Mouse (Mus musculus): ENCODE results near the gene Gtf3c5. TPM values are rescaled to one million over a fixed set of nuclear protein-coding genes. Genes with fewer than 3 reads are reported as not detected.
A peak's percentile ranks its signal among the peaks of the same experiment; 100 is the strongest.

Gene Gtf3c5
- polyA plus RNA-seq, 1 experiment from 2014 or later: 31.0 TPM

DNA sequence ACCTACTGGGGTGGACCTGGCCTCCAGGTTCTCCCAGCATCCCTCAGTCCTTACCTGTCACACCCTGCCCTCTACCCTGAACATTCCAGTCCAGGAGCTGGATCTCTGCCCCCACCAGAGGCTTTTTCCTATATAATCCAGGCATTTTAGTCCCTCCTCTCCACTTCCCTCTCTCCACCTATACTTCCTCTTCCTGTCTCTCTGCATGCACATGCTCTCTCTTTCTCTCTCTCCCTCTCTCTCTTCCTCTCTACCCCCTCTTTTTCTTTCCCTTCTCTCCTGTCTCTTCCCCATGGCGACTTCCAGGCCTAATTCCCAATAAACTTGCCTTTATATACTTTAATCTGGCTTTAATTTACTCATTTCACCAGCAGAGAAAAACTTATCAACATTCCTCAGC lies 5.0 kb upstream of the Gtf3c5 start:
- Histone ChIP-seq H3K4me1 (ENCODE audit: control insufficient read depth, insufficient read depth, low read length) (peaks cover under 1% of the 10 kb centered on the region; the same call in 1 of the 2 replicates), H3K9ac (replicated peaks; ENCODE audit: low read length) (no peak overlapping the region), H3K36me3 (ENCODE audit: control insufficient read depth, insufficient read depth, low read length) (no peaks in the 10 kb centered on the region), H3K4me2 (ENCODE audit: low read length) (no peak overlapping the region), H3K27ac (replicated peaks; ENCODE audit: low read depth, low read length) (no peak overlapping the region), H3K27me3 (ENCODE audit: control insufficient read depth, insufficient read depth, low read length) (no peaks in the 10 kb centered on the region; the same call in 1 of the 2 replicates), H3K9me3 (ENCODE audit: control insufficient read depth, low read length) (no peaks in the 10 kb centered on the region), H3K4me3 (replicated peaks; ENCODE audit: low read depth, low read length) (no peak overlapping the region)
- ATAC-seq (ENCODE audit: low FRiP score, low TSS enrichment) (no peak), DNase-seq (no peak)
- WGBS: 46% methylated on average over 1 of the region's 1 CpGs

DNA sequence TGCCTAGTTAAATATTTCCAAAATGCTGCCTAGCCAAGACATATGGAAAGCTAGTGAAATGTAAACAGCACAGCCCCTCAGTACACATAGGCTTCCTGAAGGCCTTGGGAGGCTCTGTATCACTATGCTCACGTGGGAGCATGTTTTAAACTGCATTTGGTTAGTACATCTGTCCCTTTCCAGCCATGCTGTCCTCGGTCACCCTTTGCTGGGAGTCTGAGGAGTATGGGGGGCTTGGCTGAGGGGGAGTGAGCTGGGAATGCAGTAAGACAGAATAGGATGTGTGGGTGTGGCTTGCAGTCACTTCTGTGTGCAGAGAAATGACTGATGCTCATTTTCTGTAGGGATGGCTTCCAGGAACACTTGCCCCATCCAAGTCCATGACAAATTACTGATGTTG lies 2.2 kb upstream of the Gtf3c5 start:
- Histone ChIP-seq H3K9ac (replicated peaks; ENCODE audit: low read length) (no peak overlapping the region), H3K27ac (replicated peaks; ENCODE audit: low read depth, low read length) (no peak overlapping the region), H3K36me3 (ENCODE audit: control insufficient read depth, insufficient read depth, low read length) (no peaks in the 10 kb centered on the region; the same call in 1 of the 2 replicates), H3K4me3 (replicated peaks; ENCODE audit: low read depth, low read length) (no peak overlapping the region), H3K27me3 (ENCODE audit: control insufficient read depth, insufficient read depth, low read length) (no peaks in the 10 kb centered on the region; the same call in 1 of the 2 replicates), H3K4me1 (ENCODE audit: control insufficient read depth, insufficient read depth, low read length) (peaks cover 15% of the 10 kb centered on the region; the same call in 1 of the 2 replicates), H3K9me3 (ENCODE audit: control insufficient read depth, low read length) (no peaks in the 10 kb centered on the region), H3K4me2 (ENCODE audit: low read length) (no peak overlapping the region)
- 46% methylated on average over 2 of the region's 2 CpGs for WGBS
- ATAC-seq (ENCODE audit: low FRiP score, low TSS enrichment) (no peak), DNase-seq (no peak)

DNA sequence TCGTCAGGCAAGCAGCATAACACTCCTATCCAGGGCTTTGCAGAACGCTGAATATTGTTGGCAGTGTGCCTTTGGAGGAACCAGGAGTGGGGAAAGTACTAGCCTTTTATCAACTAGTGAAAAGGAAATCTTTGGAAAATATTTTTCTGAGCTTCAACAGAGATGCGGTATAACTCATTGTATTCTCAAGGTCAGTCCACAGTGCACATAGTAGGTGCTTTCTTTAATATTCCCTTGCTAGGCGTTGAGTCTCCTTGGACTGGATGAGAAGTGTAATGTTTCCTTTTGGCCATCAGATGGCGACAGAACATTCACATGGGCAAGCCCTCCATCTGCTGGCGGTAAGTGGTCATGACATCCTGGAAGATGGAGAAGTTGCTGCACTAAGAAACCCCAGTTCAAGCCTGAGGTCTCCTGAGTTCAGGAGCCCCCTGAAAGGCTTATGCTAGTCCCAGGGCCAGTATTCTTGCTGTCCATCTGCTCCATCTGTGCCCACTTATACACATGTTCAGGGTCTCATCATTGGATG lies 1.6 kb upstream of the Gtf3c5 start:
- Histone ChIP-seq H3K4me3 (replicated peaks; ENCODE audit: low read depth, low read length) (no peak overlapping the region), H3K27me3 (ENCODE audit: control insufficient read depth, insufficient read depth, low read length) (no peaks in the 10 kb centered on the region; the same call in 1 of the 2 replicates)
- ATAC-seq (ENCODE audit: low FRiP score, low TSS enrichment): no peak

DNA sequence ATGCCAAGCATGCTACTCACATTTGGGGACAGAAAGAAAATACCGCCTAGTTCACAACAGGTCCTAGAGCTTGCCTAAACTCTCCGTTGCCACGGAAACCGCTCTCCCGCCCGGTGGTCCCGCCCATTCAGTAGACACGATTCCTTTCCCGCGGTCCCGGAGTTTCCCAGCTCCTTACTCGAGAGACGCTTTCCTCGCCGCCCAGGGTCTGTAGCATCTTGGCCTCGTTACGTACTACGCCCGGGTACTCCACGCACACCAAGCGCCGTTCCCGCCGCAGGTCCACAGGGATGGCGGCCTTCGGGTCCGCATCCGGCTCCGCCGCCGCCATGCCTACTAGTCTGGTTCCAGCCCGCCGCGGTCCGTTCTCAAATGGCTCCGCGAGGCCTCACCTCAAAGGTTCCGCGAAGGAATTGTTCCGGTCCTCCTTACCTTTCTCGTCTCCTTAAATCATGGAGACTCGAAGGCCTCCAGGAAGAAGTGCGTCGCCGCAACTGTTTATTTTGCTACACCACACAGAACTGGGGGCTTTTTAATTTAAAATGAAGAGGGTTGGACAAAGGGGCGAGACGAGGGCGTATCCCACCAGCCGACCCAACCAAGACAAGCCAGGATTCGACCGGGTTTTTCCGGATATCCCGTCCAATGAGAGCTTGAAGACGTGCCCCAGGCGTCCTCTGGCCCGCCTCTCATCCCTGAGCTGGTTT lies 751 bp downstream of the Gtf3c5 start:
- H3K9me3 ChIP-seq (ENCODE audit: control insufficient read depth, low read length): no peaks in the 10 kb centered on the region
- DNase-seq: peak; percentile 94
- peaks cover 18% of the 10 kb centered on the region for H3K36me3 ChIP-seq (ENCODE audit: control insufficient read depth, insufficient read depth, low read length)
- ATAC-seq (ENCODE audit: low FRiP score, low TSS enrichment): peak; percentile 93
- peak overlapping the region; percentile 95 for H3K27ac ChIP-seq (replicated peaks; ENCODE audit: low read depth, low read length)
- peak overlapping the region; percentile 72 for H3K4me2 ChIP-seq (ENCODE audit: low read length)
- no peaks in the 10 kb centered on the region for H3K27me3 ChIP-seq (ENCODE audit: control insufficient read depth, insufficient read depth, low read length)
- peak overlapping the region; percentile 63 for H3K4me3 ChIP-seq (replicated peaks; ENCODE audit: low read depth, low read length)
- peaks cover 15% of the 10 kb centered on the region; the same call in 1 of the 2 replicates for H3K4me1 ChIP-seq (ENCODE audit: control insufficient read depth, insufficient read depth, low read length)
- under 1% methylated on average over 56 of the region's 56 CpGs for WGBS
- peak overlapping the region; percentile 67 for H3K9ac ChIP-seq (replicated peaks; ENCODE audit: low read length)

More for the DNA sequence above, 1.6 kb upstream of the Gtf3c5 start:
- H3K36me3 ChIP-seq (ENCODE audit: control insufficient read depth, insufficient read depth, low read length): no peaks in the 10 kb centered on the region; the same call in 1 of the 2 replicates
- no peaks in the 10 kb centered on the region for H3K9me3 ChIP-seq (ENCODE audit: control insufficient read depth, low read length)
- 20% methylated on average over 6 of the region's 6 CpGs for WGBS
- no peak overlapping the region for H3K9ac ChIP-seq (replicated peaks; ENCODE audit: low read length)
- H3K4me2 ChIP-seq (ENCODE audit: low read length): no peak overlapping the region
- H3K4me1 ChIP-seq (ENCODE audit: control insufficient read depth, insufficient read depth, low read length): peaks cover 15% of the 10 kb centered on the region; the same call in 1 of the 2 replicates
- DNase-seq: peak; percentile 93
- no peak overlapping the region for H3K27ac ChIP-seq (replicated peaks; ENCODE audit: low read depth, low read length)

DNA sequence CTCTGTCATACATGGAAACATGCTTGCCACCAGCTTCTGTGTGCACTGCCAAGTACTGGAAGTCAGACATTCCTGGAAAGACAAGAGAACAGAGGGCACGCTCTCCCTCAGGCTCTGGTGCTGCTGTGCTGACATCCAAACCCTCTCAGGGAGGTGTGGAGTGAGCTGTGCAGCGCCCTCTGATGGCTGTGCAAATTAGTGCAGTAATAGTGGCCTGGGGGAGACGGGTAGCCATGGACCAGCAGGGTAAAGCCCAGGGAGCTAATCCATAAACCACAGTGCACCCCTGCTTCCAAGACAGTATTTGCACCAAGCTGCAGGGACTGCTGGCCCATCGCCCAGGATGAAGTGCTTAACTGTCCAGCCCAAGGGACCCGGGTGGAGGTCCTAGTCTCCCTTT lies 5.5 kb downstream of the Gtf3c5 start:
- Histone ChIP-seq H3K9ac (replicated peaks; ENCODE audit: low read length) (no peak overlapping the region), H3K27ac (replicated peaks; ENCODE audit: low read depth, low read length) (no peak overlapping the region), H3K4me2 (ENCODE audit: low read length) (no peak overlapping the region), H3K4me3 (replicated peaks; ENCODE audit: low read depth, low read length) (no peak overlapping the region), H3K36me3 (ENCODE audit: control insufficient read depth, insufficient read depth, low read length) (peaks cover 64% of the 10 kb centered on the region), H3K4me1 (ENCODE audit: control insufficient read depth, insufficient read depth, low read length) (peaks cover 10% of the 10 kb centered on the region; the same call in 1 of the 2 replicates), H3K27me3 (ENCODE audit: control insufficient read depth, insufficient read depth, low read length) (no peaks in the 10 kb centered on the region), H3K9me3 (ENCODE audit: control insufficient read depth, low read length) (no peaks in the 10 kb centered on the region)
- DNase-seq: no peak
- 66% methylated on average over 5 of the region's 5 CpGs for WGBS
- ATAC-seq (ENCODE audit: low FRiP score, low TSS enrichment): no peak

DNA sequence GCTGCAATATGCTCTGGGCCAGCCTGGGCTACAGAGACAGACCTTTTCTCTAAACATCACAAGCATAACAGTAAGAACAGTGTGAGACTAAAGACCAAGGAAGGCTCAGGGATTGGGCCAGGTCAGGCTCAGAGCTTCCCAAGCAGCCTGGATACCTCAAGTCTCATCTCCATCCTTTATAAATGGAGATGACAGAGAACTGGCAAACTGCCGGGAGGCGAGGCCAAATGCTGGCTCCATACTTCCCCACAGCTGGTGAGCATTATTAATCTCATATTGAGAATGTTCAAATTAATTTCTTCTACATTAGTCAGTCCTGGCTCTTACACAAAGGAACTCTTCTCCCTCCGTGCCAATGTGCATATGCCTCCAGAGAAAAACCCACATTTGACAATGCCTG lies 6.7 kb downstream of the Gtf3c5 start:
- Histone ChIP-seq H3K27me3 (ENCODE audit: control insufficient read depth, insufficient read depth, low read length) (no peaks in the 10 kb centered on the region), H3K9me3 (ENCODE audit: control insufficient read depth, low read length) (no peaks in the 10 kb centered on the region), H3K4me1 (ENCODE audit: control insufficient read depth, insufficient read depth, low read length) (peaks cover 8% of the 10 kb centered on the region; the same call in 1 of the 2 replicates), H3K4me3 (replicated peaks; ENCODE audit: low read depth, low read length) (no peak overlapping the region), H3K4me2 (ENCODE audit: low read length) (no peak overlapping the region), H3K9ac (replicated peaks; ENCODE audit: low read length) (no peak overlapping the region), H3K27ac (replicated peaks; ENCODE audit: low read depth, low read length) (no peak overlapping the region), H3K36me3 (ENCODE audit: control insufficient read depth, insufficient read depth, low read length) (peaks cover 76% of the 10 kb centered on the region)
- 92% methylated on average over 3 of the region's 3 CpGs for WGBS
- DNase-seq (no peak), ATAC-seq (ENCODE audit: low FRiP score, low TSS enrichment) (no peak)

DNA sequence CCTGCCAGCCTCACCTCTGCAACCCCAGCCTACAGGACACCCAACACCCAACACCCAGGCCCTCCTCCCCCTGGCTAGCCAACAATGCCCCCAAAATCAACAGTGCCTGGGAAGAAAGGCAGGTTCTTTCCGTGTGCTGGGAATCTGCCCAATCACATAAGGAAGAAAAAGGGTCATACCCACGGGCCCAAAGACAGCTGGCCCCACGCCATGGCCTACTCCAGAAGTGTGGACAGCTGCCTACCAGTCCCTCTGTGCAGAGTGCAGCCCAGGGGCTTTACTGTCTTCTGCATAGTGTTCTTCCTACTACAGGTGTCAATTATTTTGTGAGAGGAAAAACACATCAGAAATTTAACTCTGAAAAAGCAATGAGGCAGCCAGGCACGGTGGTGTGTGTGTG lies 8.2 kb downstream of the Gtf3c5 start:
- Histone ChIP-seq H3K9ac (replicated peaks; ENCODE audit: low read length) (no peak overlapping the region), H3K27me3 (ENCODE audit: control insufficient read depth, insufficient read depth, low read length) (no peaks in the 10 kb centered on the region), H3K4me2 (ENCODE audit: low read length) (no peak overlapping the region), H3K36me3 (ENCODE audit: control insufficient read depth, insufficient read depth, low read length) (peaks cover 90% of the 10 kb centered on the region), H3K4me3 (replicated peaks; ENCODE audit: low read depth, low read length) (no peak overlapping the region), H3K4me1 (ENCODE audit: control insufficient read depth, insufficient read depth, low read length) (no peaks in the 10 kb centered on the region), H3K9me3 (ENCODE audit: control insufficient read depth, low read length) (no peaks in the 10 kb centered on the region), H3K27ac (replicated peaks; ENCODE audit: low read depth, low read length) (no peak overlapping the region)
- no peak for DNase-seq
- WGBS: 85% methylated on average over 4 of the region's 4 CpGs
- ATAC-seq (ENCODE audit: low FRiP score, low TSS enrichment): no peak

DNA sequence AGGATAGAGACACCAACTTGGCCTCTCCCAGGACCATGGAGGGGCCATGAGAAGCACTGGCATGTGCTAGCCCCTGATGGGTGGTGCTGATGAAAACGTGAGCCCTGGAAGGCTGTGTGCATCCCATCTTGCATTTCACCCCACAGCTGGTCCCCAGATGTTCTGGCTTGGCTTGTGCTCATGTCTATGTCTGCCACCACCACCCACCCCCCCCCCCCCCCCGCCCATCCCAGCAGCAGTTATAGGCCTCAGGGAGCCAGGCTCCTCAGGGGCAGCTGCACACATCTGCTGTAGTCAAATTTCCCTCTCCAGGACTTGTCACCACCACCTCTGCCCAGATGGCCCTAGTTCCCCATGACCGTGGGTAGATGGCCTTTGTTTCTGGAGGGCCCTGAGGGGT lies 13.6 kb downstream of the Gtf3c5 start:
- WGBS: 74% methylated on average over 2 of the region's 3 CpGs
- Histone ChIP-seq H3K9ac (replicated peaks; ENCODE audit: low read length) (no peak overlapping the region), H3K4me2 (ENCODE audit: low read length) (no peak overlapping the region), H3K36me3 (ENCODE audit: control insufficient read depth, insufficient read depth, low read length) (peaks cover 99% of the 10 kb centered on the region), H3K27me3 (ENCODE audit: control insufficient read depth, insufficient read depth, low read length) (no peaks in the 10 kb centered on the region), H3K4me3 (replicated peaks; ENCODE audit: low read depth, low read length) (no peak overlapping the region), H3K27ac (replicated peaks; ENCODE audit: low read depth, low read length) (no peak overlapping the region), H3K9me3 (ENCODE audit: control insufficient read depth, low read length) (no peaks in the 10 kb centered on the region), H3K4me1 (ENCODE audit: control insufficient read depth, insufficient read depth, low read length) (no peaks in the 10 kb centered on the region)
- no peak for ATAC-seq (ENCODE audit: low FRiP score, low TSS enrichment)
- DNase-seq: no peak

DNA sequence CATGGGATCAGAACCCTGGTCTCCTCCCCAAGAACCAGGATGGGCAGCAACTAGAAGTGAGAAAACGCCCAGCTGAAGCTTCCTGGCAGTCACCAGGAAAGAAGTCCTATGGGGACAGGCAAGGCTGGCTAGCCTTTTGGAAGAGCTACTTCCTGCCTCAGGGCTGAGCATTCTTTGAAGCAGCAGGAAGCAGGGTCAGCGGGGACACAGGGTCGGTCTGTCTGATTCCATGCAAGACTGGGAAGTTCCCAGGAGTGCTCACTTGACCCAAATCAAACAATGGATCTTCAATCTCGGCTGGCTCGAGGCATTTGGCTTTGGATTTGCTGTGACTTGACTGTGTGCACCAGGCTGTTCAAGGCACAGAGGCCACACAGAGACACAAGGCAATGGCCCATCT lies 17.0 kb downstream of the Gtf3c5 start:
- ATAC-seq (ENCODE audit: low FRiP score, low TSS enrichment) (no peak), DNase-seq (no peak)

More for the DNA sequence above, 17.0 kb downstream of the Gtf3c5 start:
- H3K4me2 ChIP-seq (ENCODE audit: low read length): no peak overlapping the region
- H3K4me1 ChIP-seq (ENCODE audit: control insufficient read depth, insufficient read depth, low read length): no peaks in the 10 kb centered on the region
- H3K9ac ChIP-seq (replicated peaks; ENCODE audit: low read length): no peak overlapping the region
- WGBS: 77% methylated on average over 5 of the region's 5 CpGs
- H3K4me3 ChIP-seq (replicated peaks; ENCODE audit: low read depth, low read length): no peak overlapping the region
- H3K27ac ChIP-seq (replicated peaks; ENCODE audit: low read depth, low read length): no peak overlapping the region
- no peaks in the 10 kb centered on the region for H3K9me3 ChIP-seq (ENCODE audit: control insufficient read depth, low read length)
- no peaks in the 10 kb centered on the region for H3K27me3 ChIP-seq (ENCODE audit: control insufficient read depth, insufficient read depth, low read length)
- peaks cover 66% of the 10 kb centered on the region for H3K36me3 ChIP-seq (ENCODE audit: control insufficient read depth, insufficient read depth, low read length)

Measured in midbrain, embryonic 14.5 days (tissue).